Mouse (Mus musculus) cerebellum, adult 9-11 months (tissue): ENCODE measurements around the gene Pnpla1.

Experiments
- DNase-seq: peaks from one replicate; pipeline ENCODE4 v3.0.0; 2022

Pnpla1 gene

GRCm38 (mm10) chr17:28926866-28927635 lies 68.8 kb downstream of the Pnpla1 start:
- no peak for DNase-seq

GRCm38 (mm10) chr17:28928004-28928403 lies 69.8 kb downstream of the Pnpla1 start:
- DNase-seq: no peak

GRCm38 (mm10) chr17:28929369-28929768 lies 71.2 kb downstream of the Pnpla1 start:
- DNase-seq: no peak

GRCm38 (mm10) chr17:28930392-28931074 lies 72.3 kb downstream of the Pnpla1 start:
- no peak for DNase-seq

- DNase-seq: no peak
These were observed 73.4 kb downstream of the Pnpla1 start for GRCm38 (mm10) chr17:28931436-28932211.

- no peak for DNase-seq
These were observed 74.1 kb downstream of the Pnpla1 start for GRCm38 (mm10) chr17:28932274-28932673.

- no peak for DNase-seq
These were observed 76.1 kb downstream of the Pnpla1 start for GRCm38 (mm10) chr17:28934120-28934916.

GRCm38 (mm10) chr17:28936133-28936532 lies 77.9 kb downstream of the Pnpla1 start:
- DNase-seq: no peak

GRCm38 (mm10) chr17:28936622-28937345 lies 78.6 kb downstream of the Pnpla1 start:
- no peak for DNase-seq
